Mouse (Mus musculus): ENCODE results near the gene Dennd5b.
"Not testable (repeated sequence)": the region's sequence is repeated elsewhere in the genome, so short reads cannot be mapped to it uniquely, and the experiment has no call there.

Dennd5b gene

DNA sequence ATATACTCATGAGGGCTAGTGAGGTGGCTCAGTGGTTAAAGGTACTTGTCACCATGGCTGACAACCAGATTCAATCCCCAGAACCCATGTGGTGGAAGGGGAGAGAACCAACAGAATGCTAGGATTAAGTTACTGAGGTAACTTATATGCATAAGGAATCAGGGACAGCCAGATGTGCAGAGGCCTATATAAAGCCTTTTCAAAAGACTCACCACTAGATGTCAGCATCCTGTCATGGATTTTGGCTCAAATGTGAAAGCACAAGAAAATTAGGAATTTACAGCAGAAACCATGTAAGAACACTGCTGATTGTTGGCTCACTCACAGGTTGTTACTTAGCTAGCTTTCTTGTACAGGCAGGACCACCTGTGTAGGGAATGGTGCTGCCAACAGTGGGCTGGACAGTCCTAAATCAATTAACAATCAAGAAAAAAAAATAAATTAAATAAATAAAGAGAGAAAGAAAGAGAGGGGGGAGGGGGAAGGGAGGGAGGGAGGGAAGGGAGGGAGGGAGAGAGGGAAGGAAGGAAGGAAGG lies 90.6 kb downstream of the Dennd5b start:
- peak; percentile 32 for DNase-seq (ENCODE audit: low read depth)

DNA sequence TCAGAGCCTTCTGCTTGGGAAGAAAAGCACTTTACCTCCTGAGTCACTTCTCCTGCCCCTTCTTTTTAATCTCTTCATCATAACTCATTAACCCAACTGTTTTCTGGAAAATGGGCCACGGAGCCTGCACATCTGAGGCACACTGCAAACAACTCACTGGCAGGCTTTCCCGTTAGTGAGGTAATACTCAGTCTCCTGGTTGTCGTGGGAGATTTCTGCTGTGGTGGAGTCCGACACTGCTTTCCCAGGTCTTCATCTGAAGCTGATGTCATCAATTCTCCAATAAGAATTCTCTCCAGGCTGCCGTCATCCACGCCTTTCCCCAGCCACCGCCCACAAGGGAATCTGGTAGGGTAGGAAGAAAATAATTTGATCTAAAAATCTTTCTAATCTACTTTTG lies 96.5 kb downstream of the Dennd5b start:
- no peak for DNase-seq (ENCODE audit: low read depth)

DNA sequence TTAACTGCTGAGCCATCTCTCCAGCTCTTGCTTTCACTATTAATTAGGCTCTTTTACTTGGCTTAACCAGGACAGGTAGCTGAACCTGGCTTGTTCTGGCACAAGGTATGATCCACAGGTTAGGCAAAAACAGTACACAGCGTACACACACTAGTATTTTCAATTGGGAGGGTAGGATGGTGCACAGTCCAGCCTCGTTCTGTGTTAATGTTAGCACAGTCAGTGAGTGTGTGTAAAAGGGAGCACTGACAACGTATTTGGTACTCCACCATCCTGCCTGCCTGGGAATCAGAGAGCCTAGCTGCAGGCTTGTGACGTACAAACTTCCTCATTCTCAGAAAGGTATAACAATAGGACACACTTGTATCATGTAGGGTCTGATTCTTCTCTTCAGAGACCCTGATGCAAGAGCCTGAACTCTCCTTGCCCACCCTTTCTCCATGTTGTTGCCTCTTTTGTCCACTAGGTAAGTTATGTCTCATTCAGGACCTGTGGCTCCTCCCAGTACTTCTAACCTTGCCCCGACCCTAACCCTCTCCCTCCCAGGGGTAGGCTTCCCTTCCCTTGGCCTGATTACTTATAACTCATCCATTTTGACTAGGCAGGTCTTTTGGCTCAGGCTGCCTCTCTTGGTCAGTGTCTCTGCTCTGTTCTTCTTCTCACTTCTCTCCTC lies 107.0 kb downstream of the Dennd5b start:
- no peak for DNase-seq (ENCODE audit: low read depth)

DNA sequence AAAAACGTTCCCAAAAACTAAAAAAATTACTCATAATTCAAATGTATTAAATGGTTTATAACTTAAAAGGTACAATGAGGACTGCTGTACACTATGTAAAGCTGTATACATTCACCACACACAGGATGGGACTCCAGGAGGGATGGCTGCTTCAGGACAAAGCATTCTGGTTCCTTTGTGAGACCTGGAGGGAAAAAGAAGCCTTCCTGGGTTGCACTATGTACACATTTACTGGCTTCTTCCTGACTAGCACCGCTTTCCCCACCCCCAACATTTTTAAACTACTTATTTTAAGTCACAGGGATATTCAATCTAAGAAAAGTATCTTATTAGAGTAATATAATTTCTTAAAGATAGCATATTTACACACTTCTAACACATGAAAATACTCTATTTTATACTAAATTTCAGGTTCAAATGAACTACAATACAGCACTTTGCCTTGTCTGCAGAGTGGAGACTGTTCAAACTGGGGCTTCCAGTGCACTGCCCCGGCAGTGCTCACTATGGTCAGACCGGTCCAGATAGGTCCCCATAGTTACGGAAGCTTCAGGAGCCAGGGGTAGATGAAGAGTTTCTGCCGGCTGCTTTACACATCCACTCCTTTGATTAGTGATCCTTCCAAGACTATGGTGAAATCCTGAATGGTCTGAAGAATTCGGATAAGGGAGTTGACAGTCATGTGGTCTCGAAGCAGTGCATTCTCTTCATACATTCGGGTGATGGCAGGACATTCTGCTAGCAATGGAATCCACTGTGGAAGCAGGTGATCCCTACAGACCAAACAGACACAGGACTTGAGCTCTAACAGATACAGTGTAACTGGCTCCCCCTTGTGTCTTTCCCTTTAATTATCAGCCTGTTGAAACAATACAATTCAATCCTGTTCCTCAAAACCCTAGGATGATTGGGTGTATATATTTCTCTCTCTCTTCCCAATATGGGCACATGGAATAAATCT lies 108.1 kb downstream of the Dennd5b start:
- peak; percentile 14 for DNase-seq (ENCODE audit: low read depth)

DNA sequence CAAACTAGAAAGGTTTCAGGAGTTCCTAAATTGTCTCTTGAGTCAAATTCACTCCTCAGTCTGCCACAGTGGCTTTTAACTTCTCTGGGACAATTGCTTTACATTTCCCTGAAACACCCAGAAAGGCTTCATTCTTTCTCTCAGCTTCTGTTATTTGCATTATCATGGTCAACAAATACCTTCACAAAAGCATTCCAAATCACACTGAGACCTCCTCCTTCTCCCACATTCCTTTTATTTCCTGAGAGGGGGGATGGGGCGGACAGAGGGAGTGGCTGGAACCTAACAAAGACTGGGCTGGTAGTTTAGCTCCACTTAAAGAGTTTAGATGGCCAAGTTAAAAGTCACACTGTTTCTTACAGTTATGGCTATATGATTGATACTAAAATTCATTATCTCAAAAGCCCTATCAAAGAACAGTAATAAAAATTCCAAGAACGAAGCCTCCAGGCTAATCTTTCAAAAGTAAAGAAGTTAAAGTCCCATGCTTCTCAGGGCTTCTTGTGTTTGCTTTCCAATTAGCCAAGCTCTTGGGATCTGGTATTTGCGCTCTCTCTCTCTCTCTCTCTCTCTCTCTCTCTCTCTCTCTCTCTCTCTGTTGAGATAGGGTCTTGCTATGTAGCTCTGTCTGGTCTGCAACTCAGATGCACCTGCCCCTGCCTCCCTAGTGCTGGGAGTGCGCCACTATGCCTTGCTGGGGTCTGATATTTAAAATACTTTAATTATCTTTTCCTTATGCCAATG lies 108.9 kb downstream of the Dennd5b start:
- no peak for DNase-seq (ENCODE audit: low read depth)

DNA sequence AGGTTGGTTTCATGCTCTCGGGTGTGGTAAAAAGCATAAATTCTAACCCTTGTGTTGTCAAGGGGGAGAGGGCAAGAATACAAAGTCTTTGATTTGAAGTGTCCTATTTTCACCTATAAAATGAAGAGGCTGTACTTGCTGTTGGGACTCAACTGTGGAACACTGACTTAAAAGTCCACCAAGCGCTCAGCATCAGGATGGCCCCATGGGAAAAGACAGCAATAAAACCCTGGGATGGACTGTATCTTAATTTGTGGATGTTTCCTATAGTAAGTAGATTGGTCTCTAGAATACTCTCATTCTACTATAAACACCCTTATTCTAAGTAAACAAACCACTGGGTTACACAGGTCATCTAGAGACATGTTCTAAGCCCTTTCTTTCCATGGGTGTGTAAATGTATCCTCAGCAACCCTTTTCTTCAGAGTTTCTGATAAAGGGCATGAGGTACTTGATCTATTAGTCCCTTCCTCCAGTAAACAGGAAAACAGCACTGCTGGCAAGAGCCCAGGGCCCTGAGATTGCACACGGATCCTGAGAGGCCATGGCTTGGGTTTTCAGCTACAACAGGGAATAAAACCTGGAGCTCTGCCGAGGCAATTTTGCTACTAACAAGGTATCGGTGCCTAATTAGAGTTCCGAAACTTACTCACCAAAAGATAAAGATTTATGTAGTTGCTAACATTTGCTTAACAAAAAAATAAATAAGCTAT lies 109.7 kb downstream of the Dennd5b start:
- no peak for DNase-seq (ENCODE audit: low read depth)

DNA sequence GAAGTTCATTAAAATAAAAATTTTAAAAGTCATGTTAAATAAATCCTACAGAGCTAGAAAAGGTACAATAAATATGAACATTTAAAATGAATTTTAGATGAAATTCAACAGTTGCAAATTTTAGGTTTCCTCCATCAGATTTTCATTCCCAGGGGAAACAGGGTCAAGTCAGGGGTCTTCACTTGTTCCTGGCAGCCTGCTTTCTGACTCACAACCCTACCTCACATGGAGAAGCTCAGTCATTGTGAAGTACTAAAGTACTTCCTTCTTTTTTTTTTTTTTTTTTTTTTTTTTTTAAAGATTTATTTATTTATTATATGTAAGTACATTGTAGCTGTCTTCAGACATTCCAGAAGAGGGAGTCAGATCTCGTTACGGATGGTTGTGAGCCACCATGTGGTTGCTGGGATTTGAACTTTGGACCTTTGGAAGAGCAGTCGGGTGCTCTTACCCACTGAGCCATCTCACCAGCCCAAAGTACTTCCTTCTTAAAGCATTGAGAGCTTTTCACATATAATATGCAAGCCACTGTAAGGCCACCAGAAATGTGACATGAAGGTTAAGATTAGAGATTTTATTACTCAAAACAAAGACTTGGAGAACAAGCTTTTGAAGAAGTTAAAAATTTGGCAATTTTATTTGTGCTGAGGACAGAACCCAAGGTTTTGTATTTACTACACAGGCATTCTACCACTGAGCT lies 111.5 kb downstream of the Dennd5b start:
- not testable (repeated sequence) for DNase-seq (ENCODE audit: low read depth)

DNA sequence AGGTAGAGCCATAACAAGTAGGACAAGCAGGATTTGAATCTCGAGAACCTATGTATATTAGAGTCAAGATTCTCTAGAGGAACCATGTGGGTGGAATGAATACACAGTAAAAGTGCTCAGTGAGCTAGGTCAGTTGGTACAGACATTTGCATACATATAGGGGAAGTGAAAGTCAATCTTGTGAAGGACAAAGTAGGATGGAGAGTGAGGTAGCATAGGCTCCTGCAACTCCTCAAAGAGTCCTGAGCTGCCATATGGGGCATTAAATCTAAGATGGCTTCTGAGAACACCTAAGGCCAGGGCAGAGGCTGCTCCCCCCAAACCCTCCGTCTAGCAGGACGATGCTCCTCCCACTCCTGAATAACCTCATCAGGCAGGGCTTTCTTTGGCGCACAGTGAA lies 115.5 kb downstream of the Dennd5b start:
- no peak for DNase-seq (ENCODE audit: low read depth)

DNA sequence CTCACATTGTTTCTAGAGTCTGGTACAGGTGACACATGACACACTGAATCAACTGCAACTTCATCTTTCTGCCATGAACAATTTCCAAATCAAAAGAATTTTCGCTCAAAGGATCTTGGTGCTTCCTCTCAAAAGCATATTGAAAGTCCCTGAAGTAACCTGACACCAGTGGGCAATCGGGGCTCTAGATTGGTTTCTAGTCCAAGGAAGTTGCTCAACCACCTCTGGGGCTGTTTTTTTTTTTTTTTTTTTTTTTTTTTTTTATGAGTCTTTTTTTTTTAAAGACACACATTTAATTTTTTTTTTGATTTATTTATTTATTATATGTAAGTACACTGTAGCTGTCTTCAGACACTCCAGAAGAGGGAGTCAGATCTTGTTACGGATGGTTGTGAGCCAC lies 121.0 kb downstream of the Dennd5b start:
- no peak for DNase-seq (ENCODE audit: low read depth)

DNA sequence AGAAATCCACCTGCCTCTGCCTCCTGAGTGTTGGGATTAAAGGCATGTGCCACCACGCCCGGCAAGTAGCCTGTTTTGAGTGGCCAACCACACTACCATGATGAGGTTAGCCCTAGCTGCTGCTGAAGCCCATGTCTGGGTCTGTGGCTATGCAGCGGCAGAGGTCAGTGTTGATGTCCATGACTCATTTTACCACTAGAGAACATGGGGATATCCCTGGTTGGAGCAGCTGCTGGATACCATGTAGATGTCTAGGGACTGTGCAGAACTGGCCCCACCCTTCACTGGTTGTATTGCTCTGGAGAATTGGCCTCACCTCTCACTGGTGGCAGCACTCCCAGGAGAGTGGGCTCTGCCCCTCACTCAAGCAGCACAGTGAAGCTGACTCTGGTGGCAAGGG lies 126.4 kb downstream of the Dennd5b start:
- no peak for DNase-seq (ENCODE audit: low read depth)

DNA sequence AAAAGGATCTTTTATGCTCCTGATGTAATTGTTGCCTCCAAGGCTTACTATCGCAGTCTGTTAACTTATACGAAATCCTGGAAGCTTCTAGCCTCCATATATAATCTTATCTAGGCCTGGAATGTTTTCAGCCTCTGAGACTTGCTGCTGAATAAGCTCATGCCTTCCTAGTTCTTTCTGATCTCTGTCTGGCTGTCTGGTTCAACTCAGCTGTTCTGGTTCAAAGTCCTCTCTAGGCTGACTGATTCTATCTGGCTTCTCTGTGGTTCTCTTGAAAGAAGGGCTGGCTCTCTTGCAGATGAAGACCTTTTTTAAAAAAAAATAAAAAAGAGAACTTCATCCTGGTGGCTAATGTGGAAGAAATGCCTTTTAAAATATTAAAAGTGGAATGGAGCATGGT lies 128.6 kb downstream of the Dennd5b start:
- DNase-seq (ENCODE audit: low read depth): no peak

DNA sequence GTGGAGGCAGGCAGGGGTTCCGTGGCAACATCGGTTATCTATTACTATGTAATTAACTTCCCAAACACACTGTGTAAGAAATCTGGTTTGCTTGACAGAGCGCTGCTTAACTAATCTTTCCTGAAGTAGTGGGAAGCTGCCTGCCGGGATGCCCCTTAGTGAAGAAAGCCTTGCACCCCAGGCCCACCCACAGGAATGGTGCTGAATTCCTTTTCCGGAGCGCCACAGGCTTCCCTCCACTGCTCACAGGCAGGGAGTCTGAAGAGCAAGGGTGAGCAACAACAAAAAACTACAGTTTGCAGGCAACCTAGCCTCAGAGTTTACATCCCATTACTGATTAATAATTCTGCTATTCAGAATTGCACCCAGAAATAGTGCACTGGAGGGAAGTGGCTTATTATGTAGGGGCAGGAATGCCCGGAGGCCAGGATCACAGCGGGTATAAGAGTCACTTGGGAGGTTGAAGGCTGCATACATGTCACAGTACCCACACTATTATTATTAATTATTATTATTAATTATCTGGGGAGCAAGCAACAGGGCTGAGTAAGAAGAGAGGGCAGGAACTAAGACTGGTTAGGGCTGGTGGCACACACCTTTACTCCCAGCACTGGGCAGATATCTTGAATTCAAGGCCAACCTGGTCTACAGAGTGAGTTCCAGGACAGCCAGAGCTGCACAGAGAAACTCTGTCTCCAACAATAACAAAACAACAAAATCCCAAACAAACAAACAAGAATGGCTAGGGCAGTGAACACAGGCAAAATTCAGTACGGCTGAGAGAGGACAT lies 129.2 kb downstream of the Dennd5b start:
- DNase-seq (ENCODE audit: low read depth): no peak

DNA sequence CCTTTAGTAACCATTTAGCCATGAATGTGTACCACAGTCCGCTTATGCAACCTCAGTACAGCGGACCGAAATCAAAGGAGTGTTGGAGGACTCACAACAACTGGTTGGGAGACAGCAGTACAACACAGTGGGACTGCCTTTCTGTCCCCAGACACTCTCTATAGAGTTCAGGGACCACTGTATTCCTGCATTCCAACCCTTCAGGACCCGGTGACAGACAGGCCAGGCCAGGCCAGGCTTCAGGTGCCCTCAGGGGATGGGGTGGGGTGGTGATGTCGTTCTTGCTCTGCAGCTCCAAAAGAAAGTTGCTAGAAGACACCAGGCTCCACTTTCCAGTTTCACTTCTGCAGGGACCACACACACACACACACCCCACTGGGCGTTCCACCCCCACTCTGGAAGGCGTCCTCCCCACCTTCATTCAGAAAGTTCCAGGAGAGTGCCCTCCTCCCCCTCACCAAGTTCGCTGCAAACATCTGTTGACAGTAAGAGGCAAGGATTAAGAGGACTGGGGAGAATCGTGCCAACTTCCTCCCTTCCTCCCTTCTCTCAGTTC lies 130.0 kb downstream of the Dennd5b start:
- DNase-seq (ENCODE audit: low read depth): no peak

DNA sequence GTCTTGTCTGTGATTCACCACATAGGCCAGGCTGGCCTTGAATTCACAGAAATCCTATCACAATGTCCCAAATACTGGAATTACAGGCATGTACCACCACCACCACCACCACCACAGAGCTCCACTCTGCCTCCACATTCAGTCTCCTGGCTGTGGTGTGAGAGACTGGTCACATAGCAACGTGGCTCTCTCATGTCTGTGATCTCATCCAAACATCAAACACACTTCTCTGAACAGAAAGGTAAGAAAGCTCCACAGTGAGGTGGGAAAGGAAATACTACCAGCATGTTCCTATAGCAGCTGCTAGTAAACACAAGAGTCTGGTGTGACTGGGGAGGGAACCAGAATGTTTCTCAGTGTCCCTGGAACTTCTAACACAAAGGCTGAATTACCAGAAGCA lies 140.2 kb downstream of the Dennd5b start:
- DNase-seq (ENCODE audit: low read depth): no peak

DNA sequence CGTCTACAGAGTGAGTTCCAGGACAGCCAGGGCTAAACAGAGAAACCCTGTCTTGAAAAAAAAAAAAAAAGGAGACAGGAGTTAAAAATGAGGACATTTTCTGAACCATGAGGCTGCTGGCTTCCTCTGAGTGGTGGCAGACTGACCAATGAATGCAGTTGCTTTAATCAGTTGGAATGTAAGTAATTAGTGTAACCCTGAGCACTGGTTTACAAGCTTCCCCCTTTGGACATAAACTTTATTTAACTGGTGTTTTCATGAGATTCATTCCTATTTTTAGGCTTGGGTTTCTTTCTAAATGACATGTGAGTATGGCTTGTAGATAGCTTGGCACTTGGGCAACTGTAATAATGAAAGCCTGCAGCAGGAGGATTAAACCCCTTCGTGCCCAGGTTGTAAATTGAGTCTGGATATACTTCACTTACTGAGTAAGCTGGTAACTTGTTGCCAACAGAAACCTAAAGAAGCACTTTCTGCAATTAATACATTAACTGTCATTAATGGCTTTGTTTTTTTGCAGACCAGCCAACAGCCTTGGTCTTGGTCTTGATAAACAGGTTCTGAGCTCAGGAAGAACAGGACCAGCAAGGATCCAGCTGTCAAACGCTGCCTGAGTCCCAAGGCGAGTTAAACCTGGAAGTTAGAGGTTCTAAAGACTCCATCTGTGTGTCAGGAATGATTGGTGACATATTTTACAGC lies 141.8 kb downstream of the Dennd5b start:
- DNase-seq (ENCODE audit: low read depth): no peak

DNA sequence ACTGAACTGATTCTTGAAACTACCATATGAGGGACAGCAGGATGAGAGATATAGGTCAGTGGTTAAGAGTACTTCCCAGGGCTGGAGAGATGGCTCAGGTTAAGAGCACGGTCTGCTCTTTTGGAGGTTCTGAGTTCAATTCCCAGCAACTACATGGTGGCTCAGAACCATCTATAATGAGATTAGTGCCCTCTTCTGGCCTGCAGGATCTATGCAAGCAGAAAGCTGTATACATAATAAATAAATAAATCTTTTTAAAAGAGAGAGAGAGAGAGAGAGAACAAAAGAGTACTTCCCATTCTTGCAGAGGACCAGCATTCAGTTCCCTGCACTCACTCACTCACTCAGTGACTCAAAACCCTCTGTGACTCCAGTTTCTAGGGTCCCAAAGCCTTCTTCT lies 142.8 kb downstream of the Dennd5b start:
- DNase-seq (ENCODE audit: low read depth): no peak

DNA sequence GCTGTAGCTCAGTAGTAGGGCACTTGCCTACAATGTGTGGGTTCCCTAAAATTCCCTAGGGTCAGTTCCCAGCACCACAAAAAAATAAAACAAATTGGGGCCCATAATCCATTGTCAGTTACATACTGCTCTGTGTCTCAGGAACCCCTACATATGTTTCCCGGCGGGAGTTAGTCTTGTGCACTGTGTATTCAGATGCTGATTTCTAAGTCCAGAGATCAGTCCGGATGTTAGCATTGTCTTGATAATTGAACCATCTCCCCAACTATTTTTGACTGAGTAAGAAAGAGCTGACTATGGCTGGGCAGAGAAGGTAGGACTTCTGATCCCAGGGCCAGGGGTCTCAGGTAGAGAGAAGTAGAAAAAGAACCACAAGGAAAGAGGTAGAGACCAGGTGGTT lies 144.4 kb downstream of the Dennd5b start:
- no peak for DNase-seq (ENCODE audit: low read depth)

DNA sequence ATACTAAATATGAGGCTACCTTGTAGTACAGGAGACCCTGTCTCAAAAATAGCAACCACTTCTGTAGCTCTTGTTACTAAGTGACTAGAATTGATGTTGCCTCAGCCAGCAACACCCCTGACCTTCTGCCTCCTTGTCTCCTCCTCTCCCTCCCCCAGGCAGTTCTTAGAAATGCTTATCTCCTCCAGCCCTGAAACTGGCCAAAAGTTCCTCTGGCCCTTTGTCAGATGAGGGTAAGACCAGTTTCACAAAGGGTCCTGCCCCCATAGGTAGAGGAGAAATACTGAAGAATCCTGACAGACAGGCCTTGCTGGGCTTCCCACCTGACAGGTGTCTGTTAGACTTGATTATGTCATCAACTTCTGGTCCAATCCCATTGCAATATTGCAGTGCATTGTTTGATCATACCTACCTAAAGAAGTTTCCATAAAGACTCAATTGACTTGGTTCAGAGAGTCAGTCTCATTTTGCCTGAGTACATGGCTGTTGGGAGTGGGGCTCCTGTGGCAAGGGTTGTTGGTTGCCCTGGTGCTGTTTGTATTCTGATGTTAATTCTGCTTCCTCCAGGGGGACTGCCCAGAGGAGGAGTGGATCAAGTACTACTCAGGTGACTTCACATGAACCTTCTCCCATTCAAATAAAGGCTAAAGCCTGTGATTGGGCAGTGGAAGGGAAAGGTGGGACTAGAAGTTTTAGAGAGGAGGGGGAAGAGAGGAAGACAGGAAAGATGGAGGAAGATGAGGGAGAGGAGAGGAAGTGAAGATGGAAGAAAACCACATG lies 145.6 kb downstream of the Dennd5b start:
- no peak for DNase-seq (ENCODE audit: low read depth)
